Mouse (Mus musculus) liver, postnatal 0 days (tissue): Measurements from ENCODE around the gene Gm10490.

ENCODE experiments used
- CTCF ChIP-seq: sonication (generic); IDR thresholded peaks from 2 replicates; pipeline ENCODE4 v1.5.1; 2016; ENCODE audit warnings: antibody characterized with exemption, low read depth
- EP300 ChIP-seq: IDR thresholded peaks from 2 replicates; pipeline ENCODE4 v1.6.1; 2016; ENCODE audit warnings: antibody characterized with exemption, low read depth, mild to moderate bottlenecking

GRCm38 (mm10) chrX:7879819-7880218 lies 29.5 kb upstream of the Gm10490 start:
- peak; percentile 62 for TF ChIP-seq CTCF
- no peak for TF ChIP-seq EP300
